Mouse (Mus musculus) cerebellum, adult 9-11 months (tissue): ENCODE results near the gene Stat2.
A peak's percentile ranks its signal among the peaks of the same experiment; 100 is the strongest.
"Not testable (repeated sequence)": the region's sequence is repeated elsewhere in the genome, so short reads cannot be mapped to it uniquely, and the experiment has no call there.

Experiments
- DNase-seq: peaks from one replicate; pipeline ENCODE4 v3.0.0; 2022

The Stat2 gene

DNA sequence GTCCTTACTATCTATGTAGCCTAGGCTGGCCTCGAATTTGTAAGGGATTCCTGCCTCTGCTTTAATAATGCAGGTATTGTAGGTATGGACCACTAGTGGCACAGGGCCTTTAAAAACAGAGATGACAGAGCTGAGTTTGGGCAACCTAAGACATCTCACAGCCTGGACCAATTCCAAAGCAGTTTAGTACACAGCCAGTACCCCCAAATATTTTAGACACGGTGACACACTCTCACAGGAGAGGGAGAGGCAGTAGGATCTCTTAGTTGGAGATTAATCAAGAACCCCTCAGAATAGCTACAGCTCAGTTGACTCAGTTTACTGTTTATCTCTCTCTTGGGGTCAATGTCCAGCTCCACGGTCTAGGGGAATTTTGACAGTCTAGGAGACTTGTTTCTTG, 32.0 kb downstream of the Stat2 start:
- DNase-seq = no peak

GRCm38 (mm10) chr10:128302785-128303125, 32.4 kb downstream of the Stat2 start:
- DNase-seq = no peak

GRCm38 (mm10) chr10:128303126-128304021, 33.0 kb downstream of the Stat2 start, which contains the start of gene Pan2:
Pan2 (plus strand) TSS chr10:128303335.
- peak; percentile 100 for DNase-seq

- no peak for DNase-seq
Measured at GRCm38 (mm10) chr10:128309654-128310053, 39.3 kb downstream of the Stat2 start.

GRCm38 (mm10) chr10:128310177-128310576, 39.8 kb downstream of the Stat2 start:
- peak; percentile 67 for DNase-seq

DNA sequence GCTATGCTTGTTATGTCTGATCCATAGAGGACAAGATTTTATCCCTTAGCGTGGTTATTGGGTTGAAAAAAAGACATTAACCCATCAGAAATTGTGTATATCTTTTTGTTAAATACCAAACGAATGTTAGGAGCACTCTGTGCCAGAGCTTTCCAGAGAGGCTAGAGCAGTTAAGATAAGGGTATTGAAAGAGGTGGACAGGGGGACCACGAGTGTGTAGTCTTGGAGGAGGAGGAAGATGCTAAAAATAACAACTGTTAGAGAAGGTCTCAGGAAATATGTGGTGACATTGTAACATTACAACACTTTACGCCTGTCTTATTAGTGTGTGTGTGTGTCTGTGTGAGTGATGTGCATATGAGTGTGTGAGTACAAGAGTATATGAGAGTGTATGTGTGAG, 40.5 kb downstream of the Stat2 start:
- no peak for DNase-seq

DNA sequence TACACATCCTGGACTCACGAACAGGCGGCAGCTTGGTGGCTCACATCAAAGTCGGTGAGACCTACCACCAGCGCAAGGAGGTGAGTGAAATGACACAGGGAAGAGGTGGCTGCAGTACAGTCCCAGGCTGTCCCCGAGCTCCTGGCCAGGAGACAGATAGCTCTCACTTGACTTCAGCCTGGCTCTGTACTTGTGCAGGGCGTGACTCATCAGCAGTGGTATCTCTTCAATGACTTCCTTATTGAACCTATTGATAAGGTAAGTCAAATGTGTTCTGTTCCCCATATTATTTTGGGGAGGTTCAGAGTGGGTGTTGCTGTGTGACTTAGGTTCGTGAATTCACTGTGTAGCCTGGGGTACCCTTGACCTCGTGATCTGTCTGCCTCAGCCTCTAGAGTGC, 45.2 kb downstream of the Stat2 start:
- DNase-seq = no peak

DNA sequence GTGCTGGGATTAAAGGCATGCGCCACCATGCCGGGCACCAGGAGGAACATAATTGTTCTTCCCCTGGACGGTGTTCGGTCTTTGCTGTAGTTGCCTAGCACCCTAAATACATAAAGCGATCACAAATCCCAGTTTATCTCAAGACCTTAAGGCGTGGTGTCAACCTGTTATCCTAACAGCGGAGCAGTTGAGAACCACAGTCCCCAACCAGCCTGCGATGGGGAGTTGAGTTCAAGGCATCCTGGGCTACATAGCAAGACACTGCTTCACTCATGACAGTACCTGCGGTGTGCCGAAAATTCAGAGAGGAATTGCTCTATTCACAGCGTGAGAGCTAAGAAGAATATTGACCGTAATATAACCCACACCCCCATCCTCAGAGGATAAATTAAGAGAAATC, 51.3 kb downstream of the Stat2 start:
- DNase-seq = no peak

- DNase-seq = peak; percentile 82
Measured at GRCm38 (mm10) chr10:128322141-128323108, 52.1 kb downstream of the Stat2 start, which contains the start of gene Cnpy2. Cnpy2 (plus strand) TSS chr10:128322459.

- no peak for DNase-seq
Measured at GRCm38 (mm10) chr10:128323516-128323915, 53.2 kb downstream of the Stat2 start.

- DNase-seq = no peak
Measured at GRCm38 (mm10) chr10:128326825-128327224, 56.5 kb downstream of the Stat2 start.

- no peak for DNase-seq
Measured at GRCm38 (mm10) chr10:128327610-128328009, 57.3 kb downstream of the Stat2 start.

DNA sequence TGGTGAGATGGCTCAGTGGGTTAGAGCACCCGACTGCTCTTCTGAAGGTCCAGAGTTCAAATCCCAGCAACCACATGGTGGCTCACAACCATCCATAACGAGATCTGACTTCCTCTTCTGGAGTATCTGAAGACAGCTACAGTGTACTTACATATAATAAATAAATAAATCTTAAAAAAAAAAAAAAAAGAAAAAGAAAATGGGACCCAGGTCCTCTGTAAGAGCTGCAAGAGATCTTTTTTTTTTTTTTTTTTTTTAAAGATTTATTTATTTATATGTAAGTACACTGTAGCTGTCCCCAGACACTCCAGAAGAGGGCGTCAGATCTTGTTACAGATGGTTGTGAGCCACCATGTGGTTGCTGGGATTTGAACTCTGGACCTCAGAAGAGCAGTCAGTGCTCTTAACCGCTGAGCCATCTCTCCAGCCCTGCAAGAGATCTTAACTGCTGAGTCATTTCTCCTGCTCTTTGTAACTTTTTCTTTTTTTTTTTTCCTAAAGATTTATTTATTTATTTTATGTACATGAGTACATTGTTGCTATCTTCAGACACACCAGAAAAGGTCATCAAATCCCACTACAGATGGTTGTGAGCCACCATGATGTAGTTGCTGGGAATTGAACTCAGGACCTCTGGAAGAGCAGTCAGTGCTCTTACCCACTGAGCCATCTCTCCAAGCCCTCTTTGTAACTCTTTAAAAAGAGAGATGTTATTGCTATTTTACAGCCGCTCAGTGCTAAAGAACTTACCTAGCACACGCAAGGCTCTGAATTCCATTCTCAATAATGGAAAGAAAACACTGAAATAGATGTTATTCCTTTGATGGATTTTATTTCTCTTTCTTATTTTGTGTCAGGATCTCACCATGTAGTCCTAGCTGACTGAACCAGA, 62.2 kb downstream of the Stat2 start:
- not testable (repeated sequence) for DNase-seq

GRCm38 (mm10) chr10:128335582-128335981, 65.2 kb downstream of the Stat2 start:
- DNase-seq = peak; percentile 60

- DNase-seq = no peak
Measured at GRCm38 (mm10) chr10:128336195-128336594, 65.8 kb downstream of the Stat2 start.

DNA sequence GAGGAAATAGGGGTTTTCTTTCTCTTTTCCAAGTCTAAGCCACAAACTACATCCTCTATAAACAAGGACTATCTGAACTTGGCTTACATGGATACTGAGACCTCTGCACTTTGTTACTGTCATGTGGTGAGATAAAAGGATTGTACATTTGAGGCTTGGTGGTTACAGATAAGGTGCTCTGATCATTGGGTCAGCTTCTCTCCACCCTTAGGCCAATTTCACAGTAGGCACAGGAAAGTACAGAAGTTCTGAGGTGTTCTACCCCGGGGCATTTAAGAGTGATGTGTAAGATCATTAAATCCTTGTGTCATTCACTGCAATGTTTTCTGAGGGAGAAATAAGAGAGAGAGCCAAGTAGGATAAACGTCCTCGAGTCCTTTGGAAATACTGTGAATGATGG, 66.2 kb downstream of the Stat2 start:
- no peak for DNase-seq

- peak; percentile 97 for DNase-seq
Measured at GRCm38 (mm10) chr10:128337306-128338181, 67.2 kb downstream of the Stat2 start, which contains the start of gene Cs. Cs (plus strand) TSS chr10:128337734.

GRCm38 (mm10) chr10:128338415-128338814, 68.1 kb downstream of the Stat2 start:
- no peak for DNase-seq

- no peak for DNase-seq
Measured at GRCm38 (mm10) chr10:128338948-128339347, 68.6 kb downstream of the Stat2 start.

- no peak for DNase-seq
Measured at GRCm38 (mm10) chr10:128340257-128340656, 69.9 kb downstream of the Stat2 start.
